Comparison of ENCODE assay signal across 8 mouse cellular contexts in the genomic region with DNA sequence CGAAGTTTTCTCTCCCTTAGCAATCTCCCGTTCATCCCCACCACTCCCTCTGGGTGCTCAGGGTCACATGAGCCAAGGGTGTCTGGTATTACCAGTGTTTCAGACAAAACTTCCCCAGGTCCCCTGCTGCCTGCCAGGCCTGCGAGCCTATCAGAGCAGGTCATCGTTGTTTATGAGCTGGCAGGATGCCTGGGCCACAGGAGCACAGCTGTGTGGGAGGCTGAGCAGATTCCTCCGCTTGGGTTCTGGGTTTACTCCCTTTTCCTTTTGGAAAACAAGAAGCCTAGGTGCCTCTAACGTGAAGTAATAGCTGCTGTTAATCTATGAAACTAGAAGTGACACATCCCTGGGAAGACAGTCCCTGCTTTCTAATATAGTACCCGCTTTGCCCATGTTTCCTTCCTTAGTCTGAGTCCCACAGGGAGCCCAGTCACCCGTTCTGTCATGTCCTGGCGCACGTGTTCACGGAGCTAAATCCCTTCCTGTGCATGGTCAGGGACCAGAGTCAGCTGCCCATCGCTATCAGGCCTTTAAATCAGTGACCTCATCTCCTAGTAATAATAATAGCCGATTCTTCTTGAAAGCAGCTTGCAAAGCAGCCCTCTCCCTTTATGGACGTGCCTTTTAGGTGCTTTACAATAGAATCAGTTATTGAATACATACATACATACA. TPM values are rescaled to one million over a fixed set of nuclear protein-coding genes. Genes with fewer than 3 reads are reported as not detected.
DNase-seq lines count a peak whose midpoint lies in the region; ATAC-seq lines count a peak whose summit lies in the region.

No protein-coding gene starts in this region.

- no peaks in the 10 kb centered on the region for H3K27me3 ChIP-seq in forebrain, embryonic 11.5 days (ENCODE audit: control insufficient read depth, insufficient read depth, low read length)
- H3K27me3 ChIP-seq in forebrain, embryonic 10.5 days (ENCODE audit: poor library complexity, severe bottlenecking) = no peaks in the 10 kb centered on the region

- no peak overlapping the region for H3K27ac ChIP-seq in forebrain, embryonic 11.5 days (ENCODE audit: low read depth, low read length)
- H3K27ac ChIP-seq in forebrain, embryonic 10.5 days = no peak overlapping the region
- 0 out of 2 replicates have a peak overlapping the region, but pooled peaks have one; percentile 1 for H3K27ac ChIP-seq in brown adipose tissue, adult 24 weeks (replicated peaks; ENCODE audit: low read depth, low read length)

- no peak overlapping the region for H3K4me2 ChIP-seq in forebrain, embryonic 11.5 days (ENCODE audit: low read depth, low read length, severe bottlenecking)

- peak; percentile 55 for DNase-seq in forebrain, embryonic 11.5 days (ENCODE audit: low spot score)
- no peak for DNase-seq in forebrain, embryonic 10.5 days (ENCODE audit: extremely low spot score, low spot score)
- DNase-seq in heart, adult 8-10 months (ENCODE audit: low spot score) = peak; percentile 61
- peak; percentile 74 to 78 for DNase-seq in kidney, adult 8-10 months
- DNase-seq in thymus, postnatal 0 days (ENCODE audit: low spot score) = no peak

- no peak for ATAC-seq in forebrain, embryonic 11.5 days (replicated peaks; ENCODE audit: low FRiP score)
- ATAC-seq in megakaryocyte-erythroid progenitor cell, adult 5-6 weeks (replicated peaks; ENCODE audit: low FRiP score, low TSS enrichment, poor library complexity, severe bottlenecking) = peak; percentile 79
- no peak for ATAC-seq in inflammation-experienced regulatory T-cells, adult 6 months

- H3K4me1 ChIP-seq in forebrain, embryonic 11.5 days (replicated peaks; ENCODE audit: control insufficient read depth, insufficient read depth, low read length) = 0 out of 2 replicates have a peak, but pooled peaks cover 2% of the 10 kb centered on the region
- H3K4me1 ChIP-seq in forebrain, embryonic 10.5 days = peaks cover 7% of the 10 kb centered on the region; the same call in 1 of the 2 replicates
- no peaks in the 10 kb centered on the region; the same call in 1 of the 2 replicates for H3K4me1 ChIP-seq in brown adipose tissue, adult 24 weeks (ENCODE audit: control insufficient read depth, insufficient read depth, insufficient read length, low read length)

- no peaks in the 10 kb centered on the region for H3K9me3 ChIP-seq in forebrain, embryonic 11.5 days (ENCODE audit: control insufficient read depth, low read length)
- no peaks in the 10 kb centered on the region for H3K9me3 ChIP-seq in forebrain, embryonic 10.5 days

- no peak overlapping the region for H3K9ac ChIP-seq in forebrain, embryonic 11.5 days (ENCODE audit: low read length)

- no peak overlapping the region for H3K4me3 ChIP-seq in forebrain, embryonic 11.5 days (ENCODE audit: low read depth, low read length)
- no peak overlapping the region for H3K4me3 ChIP-seq in forebrain, embryonic 10.5 days
- H3K4me3 ChIP-seq in brown adipose tissue, adult 24 weeks (ENCODE audit: insufficient read depth, low read depth, low read length) = no peak overlapping the region

- no peaks in the 10 kb centered on the region for H3K36me3 ChIP-seq in forebrain, embryonic 11.5 days (ENCODE audit: control insufficient read depth, insufficient read depth, low read length)
- no peaks in the 10 kb centered on the region for H3K36me3 ChIP-seq in forebrain, embryonic 10.5 days (replicated peaks)

- 56% methylated on average over 14 of the region's 14 CpGs for WGBS in forebrain, embryonic 11.5 days
- WGBS in forebrain, embryonic 10.5 days = 67% methylated on average over 14 of the region's 14 CpGs

RNA-seq across cellular contexts. Expression of a gene that starts 9.4 kb away (rescaled TPM):
- 49.5 and 59.4 TPM in 2 replicates for polyA plus RNA-seq in forebrain, embryonic 11.5 days (2014; fragmentation: Nextera tagmentation; extraction: Ambion mirVana)
- 49.4 and 49.5 TPM in 2 replicates for polyA plus RNA-seq in forebrain, embryonic 10.5 days (2016; fragmentation: Nextera tagmentation; extraction: Ambion mirVana)
- polyA plus RNA-seq in brown adipose tissue, adult 24 weeks (2012; ENCODE audit: insufficient read depth, insufficient read length, missing spikeins) = 7.4 and 11.4 TPM in 2 replicates
- total RNA-seq in heart, adult 8-10 months (2022) = 10 to 100 TPM; 39.7 to 57.5 (median 49.8) TPM
- 18.8 and 19.9 TPM in 2 replicates for total RNA-seq in megakaryocyte-erythroid progenitor cell, adult 5-6 weeks (2014; fragmentation: Nextera tagmentation)
- total RNA-seq in megakaryocyte-erythroid progenitor cell, adult 5-6 weeks (2017) = 18.2 and 20.2 TPM in 2 replicates
- polyA plus RNA-seq in thymus, postnatal 0 days (2015; fragmentation: Nextera tagmentation; extraction: Ambion mirVana) = 33.4 and 41.3 TPM in 2 replicates
- polyA plus RNA-seq in inflammation-experienced regulatory T-cells, adult 6 months (2017; shearing (Covaris generic)) = 10 to 100 TPM; 10.6 to 11.7 (median 10.8) TPM

RNA-seq across cellular contexts. Expression of a gene that starts 50.4 kb away (rescaled TPM):
- polyA plus RNA-seq in forebrain, embryonic 11.5 days (2014; fragmentation: Nextera tagmentation; extraction: Ambion mirVana) = 0.07 TPM in 1 of 2 replicates, not detected in the other
- 0.07 TPM in 1 of 2 replicates, not detected in the other for polyA plus RNA-seq in forebrain, embryonic 10.5 days (2016; fragmentation: Nextera tagmentation; extraction: Ambion mirVana)
- 1.1 TPM in 1 of 2 replicates, not detected in the other for polyA plus RNA-seq in brown adipose tissue, adult 24 weeks (2012; ENCODE audit: insufficient read depth, insufficient read length, missing spikeins)
- total RNA-seq in heart, adult 8-10 months (2022) = not detected
- not detected in 2 replicates for total RNA-seq in megakaryocyte-erythroid progenitor cell, adult 5-6 weeks (2014; fragmentation: Nextera tagmentation)
- not detected in 2 replicates for total RNA-seq in megakaryocyte-erythroid progenitor cell, adult 5-6 weeks (2017)
- 0.05 TPM in 1 of 2 replicates, not detected in the other for polyA plus RNA-seq in thymus, postnatal 0 days (2015; fragmentation: Nextera tagmentation; extraction: Ambion mirVana)
- not detected for polyA plus RNA-seq in inflammation-experienced regulatory T-cells, adult 6 months (2017; shearing (Covaris generic))

Comparison
In these comparisons a context has a peak if more than half of its experiments do, and no peak if none do; other contexts are left out.
1. DNase-seq: peak in forebrain, embryonic 11.5 days (single experiment), heart, adult 8-10 months (single experiment) and kidney, adult 8-10 months (2 of 2); none in forebrain, embryonic 10.5 days (single experiment) and thymus, postnatal 0 days (single experiment).